Mouse (Mus musculus) liver, postnatal 0 days (tissue): Measurements from ENCODE around the gene Rad23a. TPM values are rescaled to one million over a fixed set of nuclear protein-coding genes. Genes with fewer than 3 reads are reported as not detected.
"Not testable (repeated sequence)": the region's sequence is repeated elsewhere in the genome, so short reads cannot be mapped to it uniquely, and the experiment has no call there.

ENCODE experiments used
- ATAC-seq: fragments of 200-750 bp; cut with Nextera tagmentation; 2 replicates; pipeline ENCODE4 v1.8.0; 2017; ENCODE audit warnings: mild to moderate bottlenecking, moderate library complexity
- DNase-seq: peaks from one replicate; pipeline ENCODE4 v3.0.0-alpha.2; 2016
- H3K27ac ChIP-seq: fragments of 300-500 bp; sonication (generic); 2 replicates; pipeline ENCODE4 v1.5.1; 2014; ENCODE audit warnings: antibody characterized with exemption, moderate library complexity, mild to moderate bottlenecking, low read depth
- H3K27me3 ChIP-seq: fragments of 300-500 bp; sonication (generic); 2 replicates; pipeline ENCODE4 v1.6.1; 2014; ENCODE audit warnings: low read length, control low read depth, mixed read lengths; ENCODE audit not compliant: insufficient read depth
- H3K36me3 ChIP-seq: fragments of 300-500 bp; sonication (generic); replicated peaks from 2 replicates; pipeline ENCODE4 v1.6.1; 2014; ENCODE audit warnings: mild to moderate bottlenecking, control low read depth, low read length, moderate library complexity, mixed read lengths; ENCODE audit not compliant: insufficient read depth
- H3K4me1 ChIP-seq: fragments of 300-500 bp; sonication (generic); 2 replicates; pipeline ENCODE4 v1.6.1; 2014; ENCODE audit warnings: antibody characterized with exemption, mild to moderate bottlenecking, control low read depth; ENCODE audit not compliant: insufficient read depth
- H3K4me2 ChIP-seq: fragments of 300-500 bp; sonication (generic); 2 replicates; pipeline ENCODE4 v1.6.1; 2014; ENCODE audit warnings: low read depth, mild to moderate bottlenecking, low read length, moderate library complexity, mixed read lengths
- H3K4me3 ChIP-seq: fragments of 300-500 bp; sonication (generic); 2 replicates; pipeline ENCODE4 v1.5.1; 2014; ENCODE audit warnings: low read depth, low read length
- H3K9ac ChIP-seq: fragments of 300-500 bp; sonication (generic); replicated peaks from 2 replicates; pipeline ENCODE4 v1.6.1; 2014; ENCODE audit warnings: mild to moderate bottlenecking, moderate library complexity
- H3K9me3 ChIP-seq: fragments of 300-500 bp; sonication (generic); 2 replicates; pipeline ENCODE4 v1.6.1; 2016; ENCODE audit warnings: mild to moderate bottlenecking, control low read depth, low read length, mixed read lengths
- CTCF ChIP-seq: sonication (generic); IDR thresholded peaks from 2 replicates; pipeline ENCODE4 v1.5.1; 2016; ENCODE audit warnings: antibody characterized with exemption, low read depth
- EP300 ChIP-seq: IDR thresholded peaks from 2 replicates; pipeline ENCODE4 v1.6.1; 2016; ENCODE audit warnings: antibody characterized with exemption, low read depth, mild to moderate bottlenecking
- WGBS: fragments of 180-500 bp; shearing (Covaris S2); extraction: QIAGEN DNeasy Blood & Tissue Kit; methylation state at CpG from one replicate; pipeline ENCODE4 v1.1.7; 2014; ENCODE audit not compliant: insufficient replicate concordance; 5-methylcytosine and 5-hydroxymethylcytosine counted together
- polyA plus RNA-seq: library from polyadenylated mRNA; unstranded; fragments of >200 nt; fragmentation: Nextera tagmentation; extraction: Ambion mirVana; gene quantifications from 2 replicates; pipeline ENCODE4 v1.2.1, GENCODE M21; 2015

Gene Rad23a
- polyA plus RNA-seq, 1 experiment from 2014 or later, result 164 TPM

DNA sequence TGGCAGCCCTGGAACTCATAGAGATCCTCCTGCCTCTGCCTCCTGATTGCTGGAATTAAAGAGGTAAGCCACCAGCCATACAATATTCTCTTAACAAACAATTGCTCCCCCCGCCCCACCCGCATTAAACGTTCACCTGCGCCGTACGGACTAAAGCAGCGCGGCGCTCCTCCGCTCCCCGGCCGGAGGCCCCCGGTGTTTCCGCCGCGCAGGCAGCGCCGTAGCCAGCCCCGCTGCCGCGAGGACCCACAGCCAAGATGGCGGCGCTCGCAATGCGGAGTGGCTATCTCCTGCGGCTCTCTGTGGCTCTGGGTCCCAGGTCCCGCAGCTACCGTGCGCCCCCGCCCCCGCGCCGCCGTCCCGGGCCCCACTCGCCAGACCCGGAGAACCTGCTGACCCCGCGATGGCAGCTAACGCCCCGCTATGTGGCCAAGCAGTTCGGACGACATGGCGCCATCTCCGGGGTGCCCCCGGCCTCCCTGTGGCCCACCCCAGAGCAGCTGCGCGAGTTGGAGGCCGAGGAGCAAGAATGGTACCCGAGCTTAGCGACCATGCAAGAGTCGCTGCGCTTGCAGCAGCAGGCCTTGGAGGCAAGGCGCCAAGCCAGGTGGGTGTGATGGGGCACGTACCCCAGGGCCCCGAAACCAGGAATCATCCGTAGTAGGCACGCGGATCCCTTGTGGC lies 8.3 kb downstream of the Rad23a start:
- H3K36me3 ChIP-seq, result peaks cover 41% of the 10 kb centered on the region
- ATAC-seq (peak; percentile 86), DNase-seq (peak; percentile 92)
- peaks cover 24% of the 10 kb centered on the region for H3K4me1 ChIP-seq
- no peaks in the 10 kb centered on the region for H3K27me3 ChIP-seq
- H3K27ac ChIP-seq, result peak overlapping the region; percentile 91
- peak overlapping the region; percentile 97 for H3K4me3 ChIP-seq
- H3K9ac ChIP-seq, result peak overlapping the region; percentile 99
- no peak for TF ChIP-seq CTCF
- WGBS, result under 1% methylated on average over 59 of the region's 59 CpGs
- H3K4me2 ChIP-seq, result peak overlapping the region; percentile 92
- no peaks in the 10 kb centered on the region for H3K9me3 ChIP-seq

DNA sequence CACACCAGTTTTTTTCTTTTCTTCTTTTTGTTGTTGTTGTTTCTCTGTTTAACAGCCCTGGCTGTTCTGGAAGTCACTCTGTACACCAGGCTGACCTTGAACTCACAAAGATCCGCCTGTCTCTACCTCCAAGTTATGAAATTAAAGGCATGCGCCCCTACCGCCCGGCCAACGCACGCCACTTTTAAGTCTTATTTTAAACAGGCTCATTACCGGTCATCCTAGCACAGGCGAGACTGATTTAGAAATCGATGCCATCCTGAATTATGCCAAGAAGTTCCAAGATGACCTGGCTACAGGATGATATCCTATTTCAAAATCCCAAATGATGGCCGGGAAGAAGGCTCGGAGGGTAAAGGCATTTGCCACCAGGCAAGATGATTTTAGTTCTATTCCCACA lies 9.0 kb downstream of the Rad23a start, which contains the start of gene Gadd45gip1:
TSS of gene Gadd45gip1 (plus strand) at position 33 of the 400 bp plus-strand sequence.
- TF ChIP-seq EP300 (no peak), CTCF (peak; percentile 57)
- peak within 1 kb of the TSS; percentile 99 for H3K9ac ChIP-seq
- DNase-seq (peak; percentile 69), ATAC-seq (peak; percentile 54)
- peaks cover 34% of the 10 kb centered on the region for H3K36me3 ChIP-seq
- no peaks in the 10 kb centered on the region for H3K27me3 ChIP-seq
- H3K27ac ChIP-seq, result peak within 1 kb of the TSS; percentile 91
- peaks cover 24% of the 10 kb centered on the region for H3K4me1 ChIP-seq
- H3K9me3 ChIP-seq, result no peaks in the 10 kb centered on the region
- WGBS, result 29% methylated on average over 11 of the region's 11 CpGs
- peak within 1 kb of the TSS; percentile 92 for H3K4me2 ChIP-seq
- peak within 1 kb of the TSS; percentile 97 for H3K4me3 ChIP-seq

- not testable (repeated sequence) for H3K4me3 ChIP-seq, H3K4me1 ChIP-seq, H3K9me3 ChIP-seq, H3K4me2 ChIP-seq, H3K36me3 ChIP-seq, H3K27me3 ChIP-seq, H3K9ac ChIP-seq, H3K27ac ChIP-seq, DNase-seq
- 44% methylated on average over 1 of the region's 2 CpGs for WGBS
- 0 out of 2 replicates have a peak, but pooled peaks have one; percentile 16 for ATAC-seq
Observed at GRCm38 (mm10) chr8:84826518-84826917, 13.9 kb downstream of the Rad23a start.

GRCm38 (mm10) chr8:84825636-84826035 lies 14.8 kb downstream of the Rad23a start:
- H3K36me3 ChIP-seq, result no peaks in the 10 kb centered on the region
- ATAC-seq, result no peak
- no peak overlapping the region for H3K4me2 ChIP-seq
- no peaks in the 10 kb centered on the region for H3K27me3 ChIP-seq
- DNase-seq, result no peak
- H3K4me1 ChIP-seq, result peaks cover 5% of the 10 kb centered on the region; the same call in 1 of the 2 replicates
- no peak overlapping the region for H3K27ac ChIP-seq
- H3K9ac ChIP-seq, result no peak overlapping the region
- 24% methylated on average over 4 of the region's 4 CpGs for WGBS
- no peaks in the 10 kb centered on the region for H3K9me3 ChIP-seq
- TF ChIP-seq CTCF, result no peak
- no peak for TF ChIP-seq EP300
- H3K4me3 ChIP-seq, result no peak overlapping the region

- ATAC-seq (peak; percentile 63), DNase-seq (peak; percentile 84)
- Histone ChIP-seq H3K27me3 (no peaks in the 10 kb centered on the region), H3K4me1 (peaks cover 5% of the 10 kb centered on the region; the same call in 1 of the 2 replicates), H3K4me3 (no peak overlapping the region), H3K27ac (no peak overlapping the region), H3K4me2 (0 out of 2 replicates have a peak overlapping the region, but pooled peaks have one; percentile 6), H3K9me3 (no peaks in the 10 kb centered on the region), H3K9ac (no peak overlapping the region), H3K36me3 (no peaks in the 10 kb centered on the region)
- TF ChIP-seq CTCF (peak; percentile 93), EP300 (no peak)
- 3% methylated on average over 18 of the region's 18 CpGs for WGBS
Observed at GRCm38 (mm10) chr8:84823653-84824052, 16.8 kb downstream of the Rad23a start.

GRCm38 (mm10) chr8:84822723-84823122 lies 17.7 kb downstream of the Rad23a start, which contains the start of gene Dand5:
TSS of gene Dand5 (minus strand) at chr8:84822823.
- Histone ChIP-seq H3K27ac (no peak within 1 kb of the TSS), H3K27me3 (no peaks in the 10 kb centered on the region), H3K9ac (no peak within 1 kb of the TSS), H3K4me2 (0 out of 2 replicates have a peak within 1 kb of the TSS, but pooled peaks have one; percentile 6), H3K4me1 (peaks cover 5% of the 10 kb centered on the region; the same call in 1 of the 2 replicates), H3K36me3 (no peaks in the 10 kb centered on the region), H3K4me3 (no peak within 1 kb of the TSS), H3K9me3 (no peaks in the 10 kb centered on the region)
- DNase-seq (no peak), ATAC-seq (no peak)
- TF ChIP-seq CTCF (no peak), EP300 (no peak)
- 78% methylated on average over 3 of the region's 3 CpGs for WGBS
